Mouse (Mus musculus) liver, embryonic 11.5 days (tissue): ENCODE data around the gene Tcf20. TPM values are rescaled to one million over a fixed set of nuclear protein-coding genes. Genes with fewer than 3 reads are reported as not detected.
A peak's percentile ranks its signal among the peaks of the same experiment; 100 is the strongest.

ENCODE experiments used
- ATAC-seq: fragments of 200-750 bp; cut with Nextera tagmentation; replicated peaks from 2 replicates; pipeline ENCODE4 v1.8.0; 2017; ENCODE audit warnings: moderate number of reproducible peaks, mild to moderate bottlenecking, moderate TSS enrichment, moderate library complexity; ENCODE audit not compliant: low FRiP score
- DNase-seq: peaks from one replicate; pipeline ENCODE4 v3.0.0-alpha.2; 2017; ENCODE audit warnings: low spot score
- H3K27ac ChIP-seq: fragments of 300-500 bp; sonication (generic); 2 replicates; pipeline ENCODE4 v1.5.1; 2014; ENCODE audit warnings: mild to moderate bottlenecking, low read depth, low read length, control low read depth
- H3K27me3 ChIP-seq: fragments of 300-500 bp; sonication (generic); replicated peaks from 2 replicates; pipeline ENCODE4 v1.6.1; 2014; ENCODE audit warnings: low read length, mixed read lengths; ENCODE audit not compliant: control insufficient read depth, insufficient read depth
- H3K36me3 ChIP-seq: fragments of 300-500 bp; sonication (generic); 2 replicates; pipeline ENCODE4 v1.6.1; 2014; ENCODE audit warnings: mild to moderate bottlenecking, low read length, moderate library complexity, mixed read lengths; ENCODE audit not compliant: control insufficient read depth, insufficient read depth
- H3K4me1 ChIP-seq: fragments of 300-500 bp; sonication (generic); replicated peaks from 2 replicates; pipeline ENCODE4 v1.6.1; 2014; ENCODE audit warnings: low read length, mixed read lengths; ENCODE audit not compliant: control insufficient read depth, insufficient read depth
- H3K4me2 ChIP-seq: fragments of 300-500 bp; sonication (generic); 2 replicates; pipeline ENCODE4 v1.6.1; 2014; ENCODE audit warnings: mild to moderate bottlenecking, control low read depth, moderate library complexity
- H3K4me3 ChIP-seq: fragments of 300-500 bp; sonication (generic); 2 replicates; pipeline ENCODE4 v1.5.1; 2014; ENCODE audit warnings: low read depth, low read length, control low read depth
- H3K9ac ChIP-seq: fragments of 300-500 bp; sonication (generic); 2 replicates; pipeline ENCODE4 v1.6.1; 2014; ENCODE audit warnings: low read depth, low read length, control low read depth
- H3K9me3 ChIP-seq: fragments of 300-500 bp; sonication (generic); 2 replicates; pipeline ENCODE4 v1.6.1; 2016; ENCODE audit warnings: low read length, inconsistent platforms, mixed read lengths; ENCODE audit not compliant: control insufficient read depth
- WGBS: fragments of 180-500 bp; shearing (Covaris S2); extraction: QIAGEN DNeasy Blood & Tissue Kit; methylation state at CpG from one replicate; pipeline ENCODE4 v1.1.7; 2014; 5-methylcytosine and 5-hydroxymethylcytosine counted together
- polyA plus RNA-seq: library from polyadenylated mRNA; unstranded; fragments of >200 nt; fragmentation: Nextera tagmentation; extraction: Ambion mirVana; gene quantifications from 2 replicates; pipeline ENCODE4 v1.2.1, GENCODE M21; 2014

The Tcf20 gene
- polyA plus RNA-seq, 1 experiment from 2014 or later, result 7.1 TPM

- Histone ChIP-seq H3K27ac (no peak overlapping the region), H3K4me1 (peaks cover 9% of the 10 kb centered on the region; the same call in 1 of the 2 replicates), H3K4me2 (no peak overlapping the region), H3K27me3 (no peaks in the 10 kb centered on the region), H3K9me3 (no peaks in the 10 kb centered on the region), H3K9ac (no peak overlapping the region), H3K4me3 (no peak overlapping the region), H3K36me3 (no peaks in the 10 kb centered on the region)
- 52% methylated on average over 25 of the region's 25 CpGs for WGBS
- no peak for ATAC-seq
- no peak for DNase-seq
These were observed 37.5 kb upstream of the Tcf20 start for GRCm38 (mm10) chr15:83025041-83025760.

- Histone ChIP-seq H3K4me2 (no peak overlapping the region), H3K27ac (no peak overlapping the region), H3K27me3 (no peaks in the 10 kb centered on the region), H3K36me3 (no peaks in the 10 kb centered on the region), H3K4me3 (no peak overlapping the region), H3K9me3 (no peaks in the 10 kb centered on the region), H3K4me1 (peaks cover 6% of the 10 kb centered on the region; the same call in 1 of the 2 replicates), H3K9ac (no peak overlapping the region)
- ATAC-seq (no peak), DNase-seq (no peak)
- WGBS, result 57% methylated on average over 8 of the region's 8 CpGs
These were observed 35.3 kb upstream of the Tcf20 start for GRCm38 (mm10) chr15:83022947-83023346.

GRCm38 (mm10) chr15:83010990-83011664 lies 23.5 kb upstream of the Tcf20 start:
- ATAC-seq, result no peak
- DNase-seq, result no peak
- H3K4me2 ChIP-seq, result no peak overlapping the region
- no peak overlapping the region for H3K9ac ChIP-seq
- H3K27me3 ChIP-seq, result no peaks in the 10 kb centered on the region
- 52% methylated on average over 15 of the region's 15 CpGs for WGBS
- no peaks in the 10 kb centered on the region for H3K9me3 ChIP-seq
- H3K36me3 ChIP-seq, result no peaks in the 10 kb centered on the region
- no peak overlapping the region for H3K4me3 ChIP-seq
- peaks cover 10% of the 10 kb centered on the region for H3K4me1 ChIP-seq
- H3K27ac ChIP-seq, result no peak overlapping the region

GRCm38 (mm10) chr15:83010423-83010822 lies 22.8 kb upstream of the Tcf20 start:
- H3K9ac ChIP-seq, result no peak overlapping the region
- H3K4me1 ChIP-seq, result peaks cover 10% of the 10 kb centered on the region
- no peaks in the 10 kb centered on the region for H3K36me3 ChIP-seq
- no peaks in the 10 kb centered on the region for H3K27me3 ChIP-seq
- no peak for ATAC-seq
- no peaks in the 10 kb centered on the region for H3K9me3 ChIP-seq
- no peak overlapping the region for H3K4me3 ChIP-seq
- no peak for DNase-seq
- 39% methylated on average over 8 of the region's 8 CpGs for WGBS
- H3K27ac ChIP-seq, result no peak overlapping the region
- no peak overlapping the region for H3K4me2 ChIP-seq

- H3K27me3 ChIP-seq, result no peaks in the 10 kb centered on the region
- H3K4me2 ChIP-seq, result no peak overlapping the region
- no peak for DNase-seq
- H3K27ac ChIP-seq, result no peak overlapping the region
- H3K9me3 ChIP-seq, result no peaks in the 10 kb centered on the region
- no peaks in the 10 kb centered on the region for H3K36me3 ChIP-seq
- H3K9ac ChIP-seq, result no peak overlapping the region
- ATAC-seq, result no peak; the same call in 1 of the 2 replicates
- WGBS, result 61% methylated on average over 6 of the region's 6 CpGs
- H3K4me1 ChIP-seq, result peaks cover 10% of the 10 kb centered on the region
- no peak overlapping the region for H3K4me3 ChIP-seq
These were observed 21.9 kb upstream of the Tcf20 start for GRCm38 (mm10) chr15:83009532-83009931.

- Histone ChIP-seq H3K4me2 (no peak overlapping the region), H3K4me1 (peaks cover 10% of the 10 kb centered on the region), H3K4me3 (no peak overlapping the region), H3K36me3 (no peaks in the 10 kb centered on the region), H3K27ac (no peak overlapping the region), H3K9ac (no peak overlapping the region), H3K9me3 (no peaks in the 10 kb centered on the region), H3K27me3 (no peaks in the 10 kb centered on the region)
- WGBS, result 56% methylated on average over 13 of the region's 13 CpGs
- no peak for DNase-seq
- ATAC-seq, result no peak
These were observed 21.2 kb upstream of the Tcf20 start for GRCm38 (mm10) chr15:83008761-83009423.

- Histone ChIP-seq H3K9ac (no peak overlapping the region), H3K27me3 (no peaks in the 10 kb centered on the region), H3K36me3 (no peaks in the 10 kb centered on the region), H3K4me3 (no peak overlapping the region), H3K4me2 (0 out of 2 replicates have a peak overlapping the region, but pooled peaks have one; percentile 31), H3K9me3 (no peaks in the 10 kb centered on the region), H3K27ac (no peak overlapping the region), H3K4me1 (peaks cover 10% of the 10 kb centered on the region)
- ATAC-seq (no peak), DNase-seq (no peak)
- WGBS, result 62% methylated on average over 15 of the region's 15 CpGs
These were observed 19.8 kb upstream of the Tcf20 start for GRCm38 (mm10) chr15:83007346-83007920.

GRCm38 (mm10) chr15:83002665-83003548 lies 15.2 kb upstream of the Tcf20 start:
- Histone ChIP-seq H3K9ac (no peak overlapping the region), H3K27ac (no peak overlapping the region), H3K4me1 (no peaks in the 10 kb centered on the region), H3K27me3 (0 out of 2 replicates have a peak, but pooled peaks cover 3% of the 10 kb centered on the region), H3K9me3 (no peaks in the 10 kb centered on the region), H3K4me2 (no peak overlapping the region), H3K4me3 (no peak overlapping the region), H3K36me3 (no peaks in the 10 kb centered on the region)
- ATAC-seq, result no peak
- no peak for DNase-seq
- 63% methylated on average over 12 of the region's 12 CpGs for WGBS
